Mouse (Mus musculus) c-Kit-positive CD71-negative TER-119-negative erythroid progenitor cells, embryonic 14.5 days (primary cell): ENCODE data around the gene Cd300lf.

ENCODE experiments used
- DNase-seq: peaks from one replicate; pipeline ENCODE4 v3.0.0-alpha.2; 2013; ENCODE audit warnings: low read depth

The Cd300lf gene

GRCm38 (mm10) chr11:115106638-115107037, 27.2 kb downstream of the Cd300lf start:
- DNase-seq = no peak

- no peak for DNase-seq
Observed at GRCm38 (mm10) chr11:115104769-115105563, 28.8 kb downstream of the Cd300lf start.

- no peak for DNase-seq
Observed at GRCm38 (mm10) chr11:115103470-115104413, 30.1 kb downstream of the Cd300lf start.

- no peak for DNase-seq
Observed at GRCm38 (mm10) chr11:115102116-115102515, 31.7 kb downstream of the Cd300lf start.

GRCm38 (mm10) chr11:115101615-115102051, 32.2 kb downstream of the Cd300lf start:
- no peak for DNase-seq

- DNase-seq = no peak
Observed at GRCm38 (mm10) chr11:115100741-115101140, 33.1 kb downstream of the Cd300lf start.

- no peak for DNase-seq
Observed at GRCm38 (mm10) chr11:115100032-115100621, 33.7 kb downstream of the Cd300lf start.

GRCm38 (mm10) chr11:115099241-115099840, 34.5 kb downstream of the Cd300lf start:
- DNase-seq = no peak

- DNase-seq = no peak
Observed at GRCm38 (mm10) chr11:115098203-115098932, 35.4 kb downstream of the Cd300lf start.

- DNase-seq = no peak
Observed at GRCm38 (mm10) chr11:115092140-115092539, 41.7 kb downstream of the Cd300lf start.

GRCm38 (mm10) chr11:115091362-115091901, 42.4 kb downstream of the Cd300lf start, which contains the start of gene Rab37:
TSS of gene Rab37 (plus strand) at chr11:115091431.
- DNase-seq = no peak

GRCm38 (mm10) chr11:115089853-115090252, 43.9 kb downstream of the Cd300lf start:
- DNase-seq = no peak

- no peak for DNase-seq
Observed at GRCm38 (mm10) chr11:115086213-115086612, 47.6 kb downstream of the Cd300lf start.

- DNase-seq = no peak
Observed at GRCm38 (mm10) chr11:115085064-115085463, 48.7 kb downstream of the Cd300lf start.

GRCm38 (mm10) chr11:115084595-115084994, 49.2 kb downstream of the Cd300lf start:
- DNase-seq = no peak

GRCm38 (mm10) chr11:115083376-115084139, 50.2 kb downstream of the Cd300lf start:
- DNase-seq = peak; percentile 76

GRCm38 (mm10) chr11:115082196-115082595, 51.6 kb downstream of the Cd300lf start:
- DNase-seq = no peak

- DNase-seq = no peak
Observed at GRCm38 (mm10) chr11:115081373-115081772, 52.4 kb downstream of the Cd300lf start.

GRCm38 (mm10) chr11:115080886-115081285, 52.9 kb downstream of the Cd300lf start:
- peak; percentile 63 for DNase-seq

- DNase-seq = no peak
Observed at GRCm38 (mm10) chr11:115078680-115079079, 55.1 kb downstream of the Cd300lf start.
